Mouse (Mus musculus): ENCODE data around the gene Tom1. TPM values are rescaled to one million over a fixed set of nuclear protein-coding genes. Genes with fewer than 3 reads are reported as not detected.

Gene Tom1
- 12.5 and 14.0 TPM in 2 replicates for polyA plus RNA-seq (2012; rRNA removed)

GRCm38 (mm10) chr8:75033511-75034243 lies at the start of gene Tom1:
TSS of gene Tom1 (plus strand) at chr8:75033705.

DNA sequence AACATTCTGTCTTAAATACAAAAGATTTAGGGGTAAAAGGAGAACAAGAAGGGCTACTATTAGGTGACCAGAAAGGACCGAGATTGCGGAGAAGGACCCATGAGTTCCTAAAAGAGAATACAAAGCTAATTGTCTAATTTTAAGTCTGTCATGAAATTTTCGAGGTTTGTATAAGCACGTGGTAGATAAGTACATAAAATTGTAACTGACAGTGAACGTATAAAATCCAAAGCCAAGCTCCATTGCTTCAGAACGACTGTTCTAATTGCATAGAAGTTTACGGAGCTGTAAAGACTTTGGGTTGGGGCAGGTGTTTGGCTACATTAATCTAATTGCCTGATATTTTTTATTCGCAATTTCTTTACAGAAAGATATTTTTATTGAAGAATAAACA lies 40.4 kb upstream of the Tom1 start, which contains the start of gene Hmgxb4:
TSS of gene Hmgxb4 (plus strand) at position 276 of the 394 bp plus-strand sequence.

DNA sequence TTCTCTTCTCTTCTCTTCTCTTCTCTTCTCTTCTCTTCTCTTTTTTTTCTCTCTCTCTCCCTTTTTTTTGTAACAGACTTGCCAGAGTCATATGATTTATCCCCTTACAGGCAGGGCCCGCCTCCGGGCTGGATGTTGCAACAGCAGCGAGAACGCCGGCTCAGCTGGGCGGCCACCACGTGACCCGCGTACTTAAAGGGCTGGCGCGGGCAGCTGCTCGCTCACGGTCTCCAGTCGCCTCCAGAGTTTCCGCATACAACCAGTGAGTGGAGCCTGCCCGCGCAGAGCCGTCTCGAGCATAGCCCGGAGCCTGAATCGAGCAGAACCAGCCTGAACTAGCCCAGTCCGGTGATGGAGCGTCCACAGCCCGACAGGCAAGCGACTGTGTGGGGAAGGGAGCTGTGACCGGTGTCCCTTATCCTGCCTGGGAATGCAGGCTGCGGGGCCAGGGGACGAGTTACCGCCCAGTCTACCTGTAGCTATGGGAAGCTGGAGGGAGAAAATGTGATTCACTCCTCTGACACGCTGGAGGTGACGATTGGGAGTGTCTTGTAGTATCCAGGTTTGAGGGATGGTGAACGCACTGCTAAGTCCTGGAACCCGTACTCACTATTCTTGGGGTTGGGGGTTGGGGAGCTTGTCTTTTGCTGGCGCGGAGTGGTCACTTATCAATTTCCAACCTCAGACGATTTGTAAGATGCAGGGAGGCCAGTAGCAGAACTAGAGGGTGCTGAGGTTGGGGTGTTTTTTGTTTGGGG lies 60.1 kb downstream of the Tom1 start, which contains the start of gene Hmox1:
TSS of gene Hmox1 (plus strand) at position 223 of the 758 bp plus-strand sequence.

DNA sequence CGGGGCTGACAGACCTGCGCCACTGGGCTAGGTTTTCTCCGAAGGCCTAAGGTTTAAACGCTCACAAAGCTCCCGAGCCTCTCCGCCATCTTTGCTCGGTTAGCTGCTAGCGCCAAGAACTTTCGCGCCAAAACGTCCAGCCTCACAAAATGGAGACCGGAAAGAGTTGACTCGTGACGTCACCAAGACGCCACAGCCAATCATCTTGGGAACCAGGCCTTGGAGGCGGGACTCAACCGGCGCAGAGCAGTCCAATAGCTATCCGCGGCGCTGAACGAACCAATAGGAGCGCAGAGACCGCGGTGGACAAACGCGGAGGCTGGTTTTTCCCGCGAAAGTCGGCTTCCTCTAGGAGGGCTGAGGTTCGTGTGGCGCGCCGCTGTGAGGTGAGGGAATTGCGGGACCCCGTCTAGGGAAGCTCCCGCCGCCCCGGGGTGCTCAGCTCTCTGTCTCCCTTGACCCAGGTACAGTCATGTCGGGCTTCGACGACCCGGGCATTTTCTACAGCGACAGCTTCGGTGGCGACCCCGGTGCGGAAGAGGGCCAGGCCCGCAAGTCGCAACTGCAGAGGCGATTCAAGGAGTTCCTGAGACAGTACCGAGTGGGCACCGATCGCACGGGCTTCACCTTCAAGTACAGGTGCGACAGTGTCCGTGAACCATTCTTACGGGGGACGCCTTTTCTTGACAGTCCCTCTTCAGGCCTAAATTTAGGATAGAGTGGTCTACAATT lies 75.9 kb downstream of the Tom1 start, which contains the start of gene Mcm5:
TSS of gene Mcm5 (plus strand) at position 334 of the 732 bp plus-strand sequence.

Other genes with a start within 250 kb of the Tom1 start
- 0.07 TPM in 1 of 2 replicates, not detected in the other for gene Isx, start 160.5 kb upstream of the Tom1 start, polyA plus RNA-seq (2012; rRNA removed)
- gene Hmgxb4, start 40.3 kb upstream of the Tom1 start, polyA plus RNA-seq (2012; rRNA removed) = 10.0 and 10.3 TPM in 2 replicates
- 130 and 132 TPM in 2 replicates for gene Hmox1, start 59.9 kb downstream of the Tom1 start, polyA plus RNA-seq (2012; rRNA removed)
- 56.6 and 62.3 TPM in 2 replicates for gene Mcm5, start 75.9 kb downstream of the Tom1 start, polyA plus RNA-seq (2012; rRNA removed)
- 0.11 and 0.19 TPM in 2 replicates for gene Rasd2, start 180.2 kb downstream of the Tom1 start, polyA plus RNA-seq (2012; rRNA removed)